Mouse (Mus musculus): ENCODE results near the gene Hmces.
A peak's percentile ranks its signal among the peaks of the same experiment; 100 is the strongest.

Hmces gene

DNA sequence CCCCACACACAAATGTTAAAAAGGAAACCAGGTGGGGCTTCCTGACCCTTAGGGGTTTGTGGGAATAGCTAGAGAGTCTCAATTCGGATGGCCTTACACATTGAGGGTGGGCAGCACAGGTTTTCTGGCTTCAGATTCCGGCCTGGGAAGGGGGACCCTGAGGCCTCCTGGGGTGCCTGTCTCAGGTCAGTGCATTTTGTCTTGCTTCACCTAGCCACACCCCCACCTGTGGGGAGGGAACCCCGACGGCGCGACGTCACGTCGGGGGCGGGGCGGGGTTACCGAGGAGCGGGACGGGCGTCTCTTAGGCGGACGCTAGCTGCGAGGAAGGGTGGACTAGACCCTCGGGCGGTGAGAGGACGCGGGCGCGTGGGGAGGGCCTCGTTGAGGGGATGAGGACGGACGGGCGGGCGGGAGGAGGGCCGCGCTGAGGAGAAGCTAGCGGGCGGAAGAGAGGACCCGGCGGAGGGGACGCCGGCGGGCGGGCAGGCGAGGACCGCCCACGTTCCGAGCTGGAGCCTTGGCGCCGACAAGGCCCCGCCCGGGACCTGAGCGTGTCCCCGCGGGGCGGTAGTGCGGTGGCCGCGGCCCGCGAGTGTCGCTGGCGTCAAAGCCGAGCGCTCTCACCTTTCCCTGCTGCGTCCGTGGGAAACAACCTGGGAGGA lies at the start of gene Hmces:
Hmces (plus strand) TSS at position 275 of the 665 bp plus-strand sequence.
- DNase-seq (ENCODE audit: low read depth, low spot score), result peak; percentile 66

DNA sequence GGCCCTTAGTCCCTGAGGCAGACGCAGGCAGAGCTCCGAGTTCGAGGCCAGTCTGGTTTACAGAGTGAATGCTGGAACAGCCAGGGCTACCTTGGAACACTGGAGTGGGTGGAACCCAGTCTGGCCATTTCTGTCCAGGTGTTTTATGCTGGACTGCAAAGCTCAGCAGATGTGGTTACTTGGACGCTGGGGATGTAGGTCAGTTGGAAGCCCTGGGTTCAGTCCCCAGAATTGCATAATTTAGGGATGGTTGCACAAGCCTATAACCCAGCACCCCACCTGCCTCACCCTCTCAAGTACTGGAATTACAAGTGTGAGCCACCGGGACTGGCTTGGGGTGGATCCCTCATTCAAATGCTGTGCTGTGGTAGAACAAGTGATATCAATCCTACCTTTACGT lies 47.5 kb upstream of the Hmces start:
- DNase-seq (ENCODE audit: low read depth, low spot score), result no peak

DNA sequence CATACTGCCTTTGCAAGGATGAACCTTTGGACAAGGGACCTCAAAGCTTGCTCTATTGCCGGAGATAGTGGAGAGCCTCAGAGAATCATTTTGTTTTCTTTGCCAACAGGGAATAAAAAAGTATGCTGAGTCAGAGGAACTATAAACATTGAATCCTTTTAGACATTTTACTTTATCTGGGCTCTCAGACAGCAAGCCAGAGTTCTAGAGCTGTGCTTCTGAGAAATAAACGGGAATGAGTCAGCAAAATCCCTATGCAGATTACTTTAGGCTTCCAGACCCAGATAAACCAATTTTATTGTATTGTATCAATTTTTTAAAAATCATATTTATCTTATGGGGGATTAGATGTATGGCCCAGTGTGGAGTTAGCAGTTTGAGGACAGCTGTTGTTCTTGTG lies 46.5 kb upstream of the Hmces start:
- DNase-seq (ENCODE audit: low read depth, low spot score), result no peak

- DNase-seq (ENCODE audit: low read depth, low spot score), result no peak
These were observed 44.7 kb upstream of the Hmces start for GRCm38 (mm10) chr6:87868871-87869506.

DNA sequence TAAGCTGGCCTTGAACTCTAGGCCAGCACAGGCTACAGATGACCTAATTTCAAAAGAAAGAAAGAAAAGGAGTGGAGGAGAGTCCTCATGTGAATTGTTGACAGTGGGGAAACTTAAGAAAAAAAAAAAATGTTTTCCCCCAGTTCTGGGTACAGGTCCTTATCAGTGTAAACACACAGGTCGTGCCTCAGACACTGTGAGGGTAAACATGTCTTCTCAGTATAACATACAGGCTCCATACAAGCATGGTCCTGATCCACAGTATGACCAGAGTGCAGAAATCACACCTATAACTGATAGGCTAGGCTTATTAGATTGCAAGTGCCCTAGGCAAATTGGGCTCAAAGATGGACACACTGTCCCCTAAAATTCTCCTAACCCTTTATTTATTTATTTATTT lies 43.3 kb upstream of the Hmces start:
- DNase-seq (ENCODE audit: low read depth, low spot score), result no peak

DNA sequence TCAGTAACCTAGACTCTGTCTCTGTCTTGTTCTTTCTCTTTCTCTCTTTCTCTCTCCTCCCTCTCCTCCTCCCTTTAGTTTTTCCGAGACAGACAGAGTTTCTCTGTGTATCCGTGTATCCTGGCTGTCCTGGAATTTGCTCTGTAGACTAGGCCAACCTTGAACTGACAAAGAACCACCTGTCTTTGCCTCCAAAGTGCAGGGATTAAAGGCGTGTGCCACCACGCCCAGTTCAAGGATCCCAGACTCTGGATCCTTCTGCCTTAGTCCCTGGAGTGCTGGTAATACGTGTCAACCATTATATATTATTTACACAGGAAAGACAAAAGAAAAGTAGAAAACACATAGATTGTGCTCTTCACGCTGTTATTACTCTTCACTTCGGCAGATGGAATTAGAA lies 42.5 kb upstream of the Hmces start:
- DNase-seq (ENCODE audit: low read depth, low spot score), result no peak

GRCm38 (mm10) chr6:87873104-87873503 lies 40.6 kb upstream of the Hmces start:
- DNase-seq (ENCODE audit: low read depth, low spot score), result no peak

GRCm38 (mm10) chr6:87873963-87874362 lies 39.8 kb upstream of the Hmces start:
- DNase-seq (ENCODE audit: low read depth, low spot score), result no peak

- DNase-seq (ENCODE audit: low read depth, low spot score), result no peak
These were observed 38.7 kb upstream of the Hmces start for GRCm38 (mm10) chr6:87875083-87875482.

DNA sequence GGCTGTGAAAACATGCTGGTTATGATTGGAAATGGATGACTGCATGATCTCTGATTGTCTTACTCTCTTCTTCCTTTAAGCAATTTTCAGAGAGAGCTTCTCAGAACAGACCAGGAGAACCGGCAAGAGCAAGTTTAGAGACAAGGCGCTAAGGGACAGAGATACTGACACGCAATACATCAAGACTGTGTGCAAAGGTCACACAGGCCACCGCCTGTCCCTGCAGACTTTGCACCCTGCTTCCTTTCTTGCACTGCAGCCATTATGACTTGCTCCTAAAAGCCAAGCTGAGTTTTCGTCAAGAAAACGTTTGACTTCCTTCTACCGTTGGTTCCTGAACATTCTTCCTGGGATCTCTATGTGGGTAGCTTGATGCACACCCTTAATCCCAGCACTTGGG lies 38.2 kb upstream of the Hmces start:
- DNase-seq (ENCODE audit: low read depth, low spot score), result no peak

GRCm38 (mm10) chr6:87876068-87876643 lies 37.6 kb upstream of the Hmces start:
- DNase-seq (ENCODE audit: low read depth, low spot score), result no peak

GRCm38 (mm10) chr6:87879010-87879409 lies 34.7 kb upstream of the Hmces start:
- no peak for DNase-seq (ENCODE audit: low read depth, low spot score)

DNA sequence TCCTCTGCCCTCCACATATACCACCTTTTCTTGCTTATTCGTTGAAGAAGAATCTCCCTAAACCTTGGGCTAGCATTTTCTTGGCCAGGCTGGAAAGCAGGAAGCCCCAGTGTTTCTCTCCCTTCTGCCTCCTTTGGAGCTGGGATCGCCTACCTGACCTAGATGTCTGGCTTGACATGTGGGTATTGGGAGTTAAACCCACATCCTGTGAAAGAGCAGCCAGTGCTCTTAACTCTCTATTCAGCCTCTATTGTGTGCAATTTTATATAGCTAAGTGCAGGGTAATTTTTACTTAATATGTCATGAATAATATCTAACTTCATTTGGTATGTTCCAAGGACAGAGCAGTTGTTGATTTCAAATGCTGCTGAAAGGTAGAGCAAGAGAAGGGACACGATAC lies 34.1 kb upstream of the Hmces start:
- DNase-seq (ENCODE audit: low read depth, low spot score), result no peak

- DNase-seq (ENCODE audit: low read depth, low spot score), result no peak
These were observed 31.5 kb upstream of the Hmces start for GRCm38 (mm10) chr6:87882221-87882620.

GRCm38 (mm10) chr6:87882816-87883215 lies 30.9 kb upstream of the Hmces start:
- DNase-seq (ENCODE audit: low read depth, low spot score), result no peak

DNA sequence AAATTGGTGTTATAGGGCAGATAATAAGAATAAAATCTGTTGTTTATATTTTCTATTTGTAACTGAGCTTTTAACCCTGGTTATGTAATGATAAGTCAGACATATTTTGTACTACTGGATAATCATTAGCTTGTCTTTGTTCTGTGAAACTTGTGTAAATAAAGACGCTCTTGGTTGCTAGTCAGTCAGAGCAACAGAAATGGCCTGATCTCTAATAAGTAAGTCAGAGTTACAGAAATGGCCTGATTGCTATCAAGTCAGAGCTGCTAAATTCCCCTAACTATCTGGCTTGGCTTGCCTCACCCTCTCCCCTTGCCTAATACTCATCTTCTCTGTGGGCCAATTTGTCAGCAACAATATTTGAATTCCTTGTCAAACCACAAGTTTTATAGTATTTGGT lies 27.0 kb upstream of the Hmces start:
- DNase-seq (ENCODE audit: low read depth, low spot score), result no peak

DNA sequence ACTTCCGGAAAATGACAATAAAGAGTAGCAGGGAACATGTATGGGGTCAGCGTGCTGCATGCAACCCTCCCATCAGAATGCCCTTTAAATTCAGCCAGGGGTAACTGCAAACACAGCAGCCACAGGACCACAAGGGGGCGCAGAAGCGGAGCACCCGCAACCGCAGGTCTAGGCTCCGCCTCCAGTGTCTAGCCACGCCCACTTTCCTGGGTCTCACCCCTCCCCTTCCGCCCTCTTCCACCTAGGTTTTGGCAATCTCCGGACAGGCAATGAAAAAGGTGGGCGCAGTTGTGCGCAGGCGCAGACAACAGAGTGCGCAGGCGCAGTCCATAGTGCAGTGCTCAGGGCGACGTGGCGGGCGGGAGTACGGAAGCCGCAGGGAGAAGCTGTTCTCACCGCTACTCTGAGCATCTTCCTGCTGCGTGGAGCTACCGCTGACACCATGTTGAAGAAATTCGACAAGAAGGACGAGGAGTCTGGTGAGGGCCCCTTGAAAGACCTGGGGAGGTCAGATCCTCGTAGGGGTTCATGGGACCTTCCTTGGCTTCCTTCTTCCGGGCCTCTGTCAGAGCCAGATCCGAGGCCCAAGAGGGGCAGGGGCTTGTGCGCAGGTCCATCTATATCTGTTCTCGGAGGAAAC lies 26.0 kb upstream of the Hmces start, which contains the start of gene Copg1:
Copg1 (plus strand) TSS at position 221 of the 640 bp plus-strand sequence.
- peak; percentile 100 for DNase-seq (ENCODE audit: low read depth, low spot score)

GRCm38 (mm10) chr6:87893931-87894330 lies 19.8 kb upstream of the Hmces start:
- DNase-seq (ENCODE audit: low read depth, low spot score), result no peak

GRCm38 (mm10) chr6:87898028-87898427 lies 15.7 kb upstream of the Hmces start:
- no peak for DNase-seq (ENCODE audit: low read depth, low spot score)

DNA sequence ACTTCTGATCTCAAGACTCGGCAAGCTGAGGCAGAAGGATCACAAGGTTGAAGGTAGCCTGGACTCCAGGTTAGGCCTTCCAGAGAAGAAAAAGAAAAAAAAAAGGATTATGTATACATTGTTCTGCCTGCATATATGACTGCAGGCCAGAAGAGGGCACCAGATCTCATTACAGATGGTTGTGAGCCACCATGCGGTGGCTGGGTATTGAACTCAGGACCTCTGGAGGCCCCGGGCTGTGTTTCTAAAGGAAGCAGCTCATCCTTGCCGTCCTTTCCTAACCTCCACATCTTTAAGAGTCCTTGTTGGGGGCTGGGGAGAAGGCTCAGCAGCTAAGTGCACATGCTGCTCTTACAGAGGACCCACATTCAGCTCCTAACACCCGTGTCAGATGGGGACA lies 7.1 kb upstream of the Hmces start:
- no peak for DNase-seq (ENCODE audit: low read depth, low spot score)

- DNase-seq (ENCODE audit: low read depth, low spot score), result no peak
These were observed 4.6 kb upstream of the Hmces start for GRCm38 (mm10) chr6:87909181-87909580.

GRCm38 (mm10) chr6:87911559-87911958 lies 2.2 kb upstream of the Hmces start:
- no peak for DNase-seq (ENCODE audit: low read depth, low spot score)
